Mouse (Mus musculus): ENCODE results near the gene Ifrd1.
"Not testable (repeated sequence)": the region's sequence is repeated elsewhere in the genome, so short reads cannot be mapped to it uniquely, and the experiment has no call there.

Ifrd1 gene

DNA sequence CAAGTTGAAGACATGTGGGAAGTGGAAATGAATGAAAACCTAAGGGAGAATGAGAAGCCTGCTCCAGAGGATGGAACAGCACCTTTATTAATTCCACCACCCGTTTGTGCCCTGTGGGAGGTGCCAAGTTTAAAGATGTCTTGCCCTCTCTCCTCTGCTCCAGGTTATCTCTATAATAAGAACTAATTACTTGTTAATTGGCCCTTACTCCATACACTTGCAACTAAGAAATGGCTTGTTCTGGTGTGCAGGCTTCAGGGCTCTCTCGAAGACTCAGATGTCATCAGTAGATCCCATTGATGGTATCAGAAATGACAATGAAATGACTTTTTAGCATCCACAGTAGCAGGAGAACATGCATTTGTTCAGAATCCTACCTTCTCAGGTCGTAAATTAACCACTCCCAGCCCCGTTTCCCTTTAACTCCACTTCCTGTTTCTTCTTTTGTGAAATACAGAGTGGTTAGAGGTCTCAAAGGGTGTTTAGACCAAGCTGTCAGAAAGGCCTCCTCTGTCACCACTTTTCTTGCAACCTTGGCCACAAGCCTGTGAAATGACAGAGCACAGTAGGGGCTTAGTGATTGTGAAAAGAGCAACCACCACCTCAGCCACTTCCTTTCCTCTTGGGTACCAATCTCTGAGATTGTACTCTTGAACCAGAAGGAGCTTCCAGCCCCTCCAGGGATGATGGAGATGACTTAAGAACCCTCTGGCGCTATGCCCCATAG is at the start of gene Ifrd1:
TSS of gene Ifrd1 (minus strand) at position 51 of the 727 bp plus-strand sequence.
- DNase-seq: no peak

DNA sequence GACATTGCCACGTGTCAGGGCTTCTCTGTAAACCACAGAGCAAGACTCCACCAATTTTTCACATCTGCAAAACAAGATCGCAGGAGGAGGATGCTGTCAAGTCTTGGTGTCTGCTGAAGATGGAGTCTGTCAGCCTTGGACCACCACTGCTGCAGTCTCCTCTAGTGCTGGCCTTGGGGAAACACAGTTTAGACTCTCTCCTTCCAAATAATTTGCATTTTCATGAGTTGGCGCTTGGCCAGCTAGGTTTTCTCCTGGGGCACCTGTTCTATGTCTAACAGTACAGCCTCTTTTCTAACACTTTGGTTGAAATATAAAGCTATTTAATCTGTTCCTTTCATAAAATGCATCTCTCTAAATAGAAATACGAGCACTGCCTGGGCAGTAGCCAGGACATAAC is 38.2 kb upstream of the Ifrd1 start:
- DNase-seq: no peak

DNA sequence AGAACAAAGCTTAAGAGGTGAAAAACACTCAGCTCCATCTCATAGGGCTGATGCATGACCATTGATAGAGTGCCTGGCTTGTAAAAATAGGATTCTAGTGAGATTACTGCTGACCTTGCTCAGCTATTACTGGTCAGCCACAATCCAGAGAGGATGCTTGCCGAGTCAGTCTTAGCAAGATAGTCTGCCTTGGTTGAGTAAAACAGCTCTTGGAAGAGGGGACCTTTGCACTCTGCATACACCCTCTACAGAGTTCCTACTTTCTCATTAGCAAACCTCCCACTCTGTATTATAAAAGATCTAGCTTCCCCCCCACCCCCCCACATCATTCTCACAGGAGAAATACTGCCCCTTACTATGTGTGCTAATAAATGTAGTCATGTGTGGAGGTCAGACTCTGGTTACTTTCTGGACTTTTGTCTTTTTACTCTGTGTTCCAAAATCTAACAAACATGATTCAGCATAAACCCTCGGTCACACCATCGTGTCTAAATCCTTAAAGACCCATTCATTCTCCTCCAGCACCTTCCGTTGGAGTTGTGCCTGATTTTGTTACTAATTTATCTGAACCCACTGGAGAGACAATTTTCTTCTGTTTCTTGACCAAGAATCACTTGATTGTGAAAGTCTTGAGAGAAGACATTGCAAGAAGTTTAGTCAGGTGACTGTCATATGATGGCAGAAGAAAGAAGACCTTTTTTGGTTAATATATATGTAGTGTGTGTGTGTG is 32.5 kb upstream of the Ifrd1 start:
- DNase-seq: no peak

DNA sequence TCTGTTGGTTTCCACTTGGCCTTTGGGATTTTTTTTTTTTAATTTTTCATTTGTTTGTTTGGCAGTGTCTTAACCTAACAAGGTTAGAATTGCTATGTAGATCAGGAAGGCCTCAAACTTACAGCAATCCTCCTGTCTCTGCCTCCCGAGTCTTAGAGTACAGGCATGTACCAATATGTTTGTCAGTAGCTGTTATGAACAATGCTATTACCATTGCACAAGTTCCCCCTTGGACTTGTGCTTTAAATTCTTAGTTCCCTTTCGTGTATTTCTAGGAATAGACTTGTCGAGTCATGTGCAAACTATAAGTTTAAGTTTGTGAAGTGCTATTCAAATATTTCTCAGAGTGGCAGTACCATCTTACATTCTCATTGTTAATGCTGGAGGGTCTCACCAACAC is 29.3 kb upstream of the Ifrd1 start:
- DNase-seq: no peak

DNA sequence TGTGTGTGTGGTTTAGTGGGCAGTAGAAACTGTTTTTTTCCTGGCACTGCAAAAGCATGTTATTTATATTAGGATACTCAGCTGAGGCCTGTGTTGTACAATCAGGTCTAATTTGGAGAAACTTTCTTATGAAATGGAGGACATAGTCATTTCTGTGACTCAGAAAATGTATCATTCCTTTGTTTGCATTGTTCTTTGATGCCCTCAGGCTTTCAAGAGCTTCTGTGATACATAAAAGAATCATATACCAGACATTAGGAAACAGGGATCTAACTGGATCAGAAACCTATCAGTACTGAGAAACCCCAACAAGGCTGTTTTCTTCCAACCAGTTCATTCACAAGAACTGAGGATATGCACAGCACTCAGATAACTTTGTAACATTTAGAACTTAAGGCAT is 26.6 kb upstream of the Ifrd1 start:
- no peak for DNase-seq

DNA sequence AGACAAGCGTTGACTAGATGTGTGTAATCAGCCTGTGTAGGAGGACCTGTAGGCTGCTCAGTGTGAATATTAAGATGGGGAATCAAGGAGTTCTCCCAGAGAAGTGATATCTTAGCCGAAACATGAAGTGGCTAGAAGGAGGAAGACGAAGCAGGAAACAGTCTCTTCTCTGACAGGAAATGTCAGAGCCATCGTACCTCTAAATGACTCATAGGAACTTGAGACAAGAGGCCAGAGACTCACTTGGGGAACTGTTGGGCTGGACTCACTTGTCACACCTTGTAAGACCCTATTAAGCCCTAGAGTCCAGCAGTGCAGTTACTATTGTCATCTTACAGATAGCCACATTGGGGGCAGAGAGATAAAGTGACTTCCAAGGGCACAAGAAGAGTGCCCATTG is 25.0 kb upstream of the Ifrd1 start:
- DNase-seq: no peak

DNA sequence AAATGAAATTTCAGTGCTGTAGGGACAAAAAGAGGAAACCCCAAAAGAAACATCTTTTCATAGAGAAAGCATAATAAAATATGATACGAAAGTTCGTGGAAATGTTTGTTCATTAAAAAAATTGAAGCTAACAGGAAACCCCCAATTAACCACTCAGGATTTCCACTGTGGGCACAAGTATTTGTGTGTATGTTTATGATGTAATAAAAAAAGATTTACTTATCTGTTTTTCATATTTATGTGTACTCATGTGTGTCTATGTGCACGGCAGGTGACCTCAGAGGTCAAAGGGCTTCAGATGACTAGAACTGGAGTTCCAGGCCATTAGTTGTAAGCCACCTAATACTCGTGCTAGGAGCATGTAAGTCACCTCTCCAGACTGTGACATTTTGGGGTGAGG is 24.4 kb upstream of the Ifrd1 start:
- no peak for DNase-seq

DNA sequence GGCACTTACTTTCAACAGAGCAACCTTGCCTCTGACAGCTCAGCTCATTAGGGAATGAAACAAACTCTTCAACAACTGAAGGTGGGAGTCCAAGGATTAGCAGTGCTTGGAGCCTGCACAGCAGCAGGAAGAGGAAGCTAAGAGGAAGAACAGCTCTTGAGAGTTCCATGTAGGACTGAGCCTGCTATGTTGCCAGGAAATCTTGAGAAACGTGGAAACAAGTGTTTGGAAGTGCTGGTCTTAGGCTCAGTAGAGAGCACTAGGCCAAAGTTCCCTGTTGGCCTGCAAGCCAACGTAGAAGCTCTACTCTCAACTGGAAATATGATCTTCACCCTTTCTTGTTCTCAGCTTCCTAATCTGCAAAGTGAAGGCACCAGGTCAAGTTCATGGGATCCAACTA is 20.0 kb upstream of the Ifrd1 start:
- DNase-seq: no peak

DNA sequence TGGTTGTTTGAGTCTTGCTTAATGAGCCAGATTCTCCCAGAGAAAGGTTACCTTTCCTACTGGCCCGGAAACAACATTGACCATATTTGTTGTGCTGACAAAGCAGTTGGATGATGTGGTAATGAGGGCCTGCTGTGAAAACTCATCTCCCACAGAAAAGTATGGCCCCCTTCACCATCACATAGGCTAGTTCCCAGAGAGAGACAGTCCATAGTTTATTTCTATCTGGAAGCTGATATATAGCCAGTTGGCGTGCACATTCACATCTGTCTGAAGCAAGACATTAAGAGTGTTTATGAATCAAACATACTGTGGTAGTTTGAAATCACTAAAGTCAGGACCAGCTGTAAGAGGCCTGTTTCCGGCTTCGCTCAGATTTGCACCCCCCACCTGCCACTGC is 15.4 kb upstream of the Ifrd1 start:
- no peak for DNase-seq

DNA sequence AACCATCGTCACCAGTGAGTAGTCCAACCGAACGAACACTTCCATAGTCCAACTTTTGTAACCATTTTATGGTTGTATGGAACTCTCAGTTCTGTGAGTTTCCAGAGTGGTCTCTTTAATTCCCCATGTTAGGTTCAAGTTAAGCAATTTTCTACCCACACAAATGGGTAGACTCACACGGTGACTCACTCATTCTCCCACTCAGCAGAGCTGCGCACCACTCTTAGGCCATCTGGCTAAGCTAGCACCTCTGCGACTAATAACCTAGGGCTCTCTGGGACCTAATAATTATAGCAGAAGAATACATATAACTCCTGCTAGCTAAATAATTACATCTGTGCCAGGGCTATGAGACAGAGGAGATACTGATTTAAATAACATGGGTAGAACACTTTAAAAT is 14.7 kb upstream of the Ifrd1 start:
- no peak for DNase-seq

DNA sequence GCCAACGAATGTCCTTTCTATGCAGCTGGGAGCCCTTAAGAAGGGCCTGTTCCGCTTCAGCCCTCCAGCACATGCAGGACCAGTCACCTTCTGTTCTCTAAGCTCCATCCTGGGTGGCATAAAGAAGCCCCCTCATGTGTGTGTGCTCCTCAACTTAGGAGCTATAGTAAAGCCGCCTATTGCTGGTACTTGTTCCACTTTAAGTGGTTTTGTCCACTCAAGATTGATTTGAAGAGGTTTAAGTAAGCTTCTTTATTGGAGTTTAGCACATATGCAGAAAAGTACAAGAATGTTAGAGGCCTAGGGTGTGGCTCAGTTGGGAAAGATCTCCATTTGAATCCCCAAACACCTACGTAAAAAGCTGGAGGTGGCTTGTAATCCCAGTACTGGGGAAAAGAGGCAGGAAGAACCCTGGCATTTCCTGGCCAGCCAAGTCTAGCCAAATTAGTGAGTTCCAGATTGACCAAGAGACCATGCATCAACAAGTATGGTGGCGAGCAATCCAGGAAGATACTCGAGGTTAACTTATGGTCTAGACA is 10.2 kb upstream of the Ifrd1 start:
- no peak for DNase-seq

DNA sequence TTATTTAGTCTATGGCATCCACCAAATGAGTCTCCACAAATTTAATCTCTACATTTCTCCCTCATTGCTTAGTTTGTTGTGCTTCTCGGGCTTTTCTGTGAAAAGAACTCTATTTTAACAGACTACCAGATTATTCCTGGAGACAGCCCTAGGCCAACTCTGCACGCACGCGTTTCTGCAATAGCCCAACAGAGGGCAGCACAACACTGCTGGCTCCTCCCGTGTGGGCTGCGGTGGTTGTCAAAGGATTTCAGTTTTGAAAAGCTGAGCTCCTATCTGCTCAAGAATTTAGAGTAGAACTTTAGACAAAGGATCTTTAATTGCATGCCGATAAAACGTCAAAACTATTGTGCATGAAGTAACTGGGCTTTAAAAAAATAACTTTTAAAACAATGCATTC is 8.9 kb upstream of the Ifrd1 start:
- peak; percentile 49 for DNase-seq

DNA sequence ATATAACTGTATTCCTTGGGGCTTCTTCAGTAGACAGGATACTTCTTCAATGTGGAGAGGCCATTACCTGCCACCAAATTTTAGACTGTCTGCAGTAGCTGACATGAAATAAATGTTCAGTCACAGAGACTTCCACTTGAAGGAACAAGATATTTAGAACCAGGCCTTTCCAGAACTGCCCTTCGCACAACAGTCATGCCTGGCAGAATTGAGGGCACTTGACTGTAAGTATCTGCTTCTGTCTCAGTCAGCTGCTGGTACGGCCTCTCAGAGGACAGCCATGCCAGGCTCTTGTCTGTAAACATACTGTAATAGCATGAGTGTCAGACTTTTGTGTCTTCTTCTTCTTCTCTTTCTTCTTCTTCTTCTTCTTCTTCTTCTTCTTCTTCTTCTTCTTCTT is 8.2 kb upstream of the Ifrd1 start:
- DNase-seq: no peak

DNA sequence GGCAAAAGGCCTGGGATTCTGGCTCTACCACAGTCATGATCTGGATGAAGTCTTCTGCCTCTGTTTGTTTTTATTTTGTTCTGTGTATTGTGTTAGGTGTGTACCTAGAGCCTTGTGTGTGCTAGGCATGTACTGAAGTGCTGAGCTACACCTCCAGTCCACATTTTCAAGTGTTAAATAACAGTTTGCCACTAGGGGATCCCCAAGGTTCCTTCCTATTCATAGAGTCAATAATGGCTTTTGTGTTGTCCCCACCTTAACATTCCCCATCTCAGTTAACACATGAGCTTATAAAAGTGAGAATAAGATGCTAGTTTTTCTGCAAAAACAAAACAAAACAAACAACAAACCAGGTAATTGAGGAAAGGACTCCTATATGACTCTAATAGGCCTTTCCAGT is 7.7 kb upstream of the Ifrd1 start:
- DNase-seq: no peak

DNA sequence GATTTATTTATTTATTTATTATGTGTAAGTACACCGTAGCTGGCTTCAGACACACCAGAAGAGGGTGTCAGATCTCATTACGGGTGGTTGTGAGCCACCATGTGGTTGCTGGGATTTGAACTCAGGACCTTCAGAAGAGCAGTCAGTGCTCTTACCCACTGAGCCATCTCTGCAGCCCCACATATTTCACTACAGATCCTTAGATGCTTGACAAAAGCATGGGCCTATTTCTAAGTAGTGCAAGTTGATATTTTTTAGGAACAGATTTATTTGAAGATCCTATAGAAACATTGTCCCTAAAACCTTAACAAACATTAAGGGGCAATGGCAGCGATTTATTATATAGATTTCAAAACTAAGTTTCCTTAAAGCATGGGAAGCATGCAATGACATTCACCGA is 7.0 kb upstream of the Ifrd1 start:
- not testable (repeated sequence) for DNase-seq

DNA sequence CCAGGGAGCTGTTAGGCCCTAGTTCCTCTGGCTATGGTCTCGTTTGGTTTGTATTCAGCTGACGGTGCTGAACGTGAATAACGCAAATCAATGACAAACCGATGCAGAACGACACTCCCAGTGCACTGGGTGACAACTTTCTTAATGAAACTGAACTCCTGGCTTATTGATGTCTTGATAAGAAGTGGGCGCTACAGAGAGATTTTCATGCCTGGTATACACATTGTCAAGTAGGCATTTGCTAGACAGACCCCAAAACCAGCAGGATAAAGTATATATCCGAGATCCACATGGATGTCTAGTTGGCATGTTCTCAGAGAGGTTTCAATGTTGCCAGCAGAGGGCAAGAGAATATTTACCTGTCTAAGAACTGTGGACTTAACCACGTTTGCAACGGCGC is 6.4 kb upstream of the Ifrd1 start:
- no peak for DNase-seq

DNA sequence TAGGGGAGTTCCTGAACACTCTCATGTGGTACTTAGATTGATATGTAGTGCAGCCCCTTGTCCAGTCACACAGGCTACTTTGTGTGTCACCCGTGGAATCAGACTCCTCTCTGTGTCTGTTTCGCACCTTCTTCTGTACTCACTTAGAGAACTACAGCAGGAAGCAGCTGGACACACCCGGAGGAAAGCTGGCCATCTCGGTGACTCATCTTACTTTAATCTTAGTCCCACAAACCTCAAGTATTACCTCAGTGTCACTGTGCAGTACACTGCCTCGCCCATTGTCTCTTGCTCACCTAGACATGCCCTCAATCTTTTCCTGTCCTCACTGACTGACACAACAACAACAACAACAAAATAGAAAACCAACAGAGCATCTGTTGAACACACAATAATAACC is 4.9 kb upstream of the Ifrd1 start:
- no peak for DNase-seq

DNA sequence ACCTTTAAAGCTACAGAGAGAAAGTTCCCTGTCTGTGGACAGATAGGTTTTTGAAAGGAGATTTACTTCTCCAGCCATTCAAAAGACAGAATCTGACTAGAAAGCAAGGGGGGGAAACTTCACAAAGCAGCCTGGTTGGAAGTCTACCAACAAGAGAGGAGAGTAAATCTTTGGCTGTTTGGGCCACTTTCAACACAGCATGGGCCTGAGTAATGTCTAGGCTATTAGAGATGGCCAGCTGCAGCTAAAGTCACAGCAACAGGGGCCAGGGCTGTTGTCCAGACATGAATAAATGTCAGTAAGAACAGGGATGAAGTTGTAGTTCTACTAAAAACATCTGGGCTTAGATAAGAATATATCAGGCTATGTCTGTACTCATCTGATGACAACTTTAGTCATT is 2.0 kb upstream of the Ifrd1 start:
- DNase-seq: no peak

DNA sequence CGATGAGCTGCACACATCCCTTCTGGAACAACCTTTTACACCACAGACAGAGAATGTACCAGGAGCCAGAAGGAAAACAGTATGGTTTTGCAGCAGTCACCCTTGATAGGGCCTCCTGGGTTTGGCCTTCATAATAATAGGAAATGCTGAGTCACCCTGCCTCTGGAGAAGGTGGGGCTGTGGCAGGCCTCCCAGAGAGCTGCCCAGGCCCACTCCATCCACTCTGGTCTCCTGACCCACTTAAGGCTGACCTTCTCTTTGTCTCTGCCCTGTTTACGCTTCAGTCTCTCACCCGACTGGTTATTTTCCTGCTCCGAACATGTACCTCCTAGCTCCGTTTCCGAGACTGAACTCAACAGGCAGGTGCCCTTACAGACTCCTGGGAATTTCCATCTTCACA is 328 bp downstream of the Ifrd1 start:
- no peak for DNase-seq

DNA sequence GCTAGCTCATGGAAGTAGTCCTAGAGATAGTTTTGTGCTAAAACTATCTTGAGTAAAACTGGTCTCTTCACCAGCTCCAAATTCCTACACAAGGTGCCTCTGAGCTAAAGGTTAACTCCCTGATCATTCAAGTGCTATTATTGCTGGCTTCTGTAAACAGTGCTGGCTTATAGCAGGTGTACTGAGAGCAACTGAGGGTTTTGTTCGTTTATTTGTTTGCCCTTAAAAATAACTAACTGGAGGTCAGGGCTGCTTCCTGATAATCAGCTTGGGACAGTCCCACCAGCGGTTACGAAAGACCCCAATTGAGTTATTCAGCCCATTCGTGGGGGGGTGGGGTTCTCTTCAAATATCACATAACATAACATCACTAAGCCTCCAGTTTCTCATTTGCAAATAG is 920 bp downstream of the Ifrd1 start:
- no peak for DNase-seq

DNA sequence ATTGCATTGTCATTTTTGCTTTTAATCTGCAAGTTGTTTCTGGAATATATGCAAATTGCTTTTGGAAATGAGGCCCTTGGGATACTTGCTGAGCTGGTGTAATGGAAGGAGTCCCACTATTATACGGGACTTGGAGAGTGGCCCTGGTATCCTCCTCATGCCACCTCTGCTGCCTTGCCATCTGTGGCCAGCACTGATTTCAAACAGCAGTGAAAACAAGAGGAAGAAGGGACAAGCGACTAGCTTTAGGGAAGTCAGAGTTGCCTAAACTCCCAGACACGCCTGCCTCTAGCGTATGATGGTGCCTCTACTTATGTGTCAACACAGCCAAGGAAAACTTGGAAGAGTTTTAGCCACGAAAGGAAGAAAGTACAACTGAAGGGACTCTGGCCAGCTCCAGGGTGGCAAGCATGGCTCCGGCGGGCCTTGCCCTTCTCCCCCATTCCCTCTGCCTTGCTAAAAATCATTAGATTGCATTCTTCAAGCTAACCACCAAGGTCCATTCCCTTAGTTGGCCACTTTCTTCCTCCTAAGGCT is 2.8 kb downstream of the Ifrd1 start:
- no peak for DNase-seq

DNA sequence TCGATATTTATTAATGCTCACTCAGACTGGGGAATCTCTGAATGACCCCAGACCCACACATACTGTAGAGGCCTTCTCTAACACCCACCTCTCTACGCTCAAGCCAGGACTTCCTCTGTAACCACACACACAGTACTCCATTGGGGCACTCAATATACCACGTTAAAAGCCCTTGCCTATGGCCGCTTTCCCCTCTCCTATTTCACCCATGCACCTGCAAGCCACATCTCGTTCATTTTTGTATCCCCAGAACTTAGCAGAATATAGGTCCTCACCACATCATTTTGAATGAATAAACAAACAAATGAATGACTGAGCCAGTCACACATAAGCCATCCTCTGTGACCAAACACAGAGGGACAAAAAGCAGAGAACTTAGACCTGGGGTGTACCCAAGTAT is 3.4 kb downstream of the Ifrd1 start:
- no peak for DNase-seq

DNA sequence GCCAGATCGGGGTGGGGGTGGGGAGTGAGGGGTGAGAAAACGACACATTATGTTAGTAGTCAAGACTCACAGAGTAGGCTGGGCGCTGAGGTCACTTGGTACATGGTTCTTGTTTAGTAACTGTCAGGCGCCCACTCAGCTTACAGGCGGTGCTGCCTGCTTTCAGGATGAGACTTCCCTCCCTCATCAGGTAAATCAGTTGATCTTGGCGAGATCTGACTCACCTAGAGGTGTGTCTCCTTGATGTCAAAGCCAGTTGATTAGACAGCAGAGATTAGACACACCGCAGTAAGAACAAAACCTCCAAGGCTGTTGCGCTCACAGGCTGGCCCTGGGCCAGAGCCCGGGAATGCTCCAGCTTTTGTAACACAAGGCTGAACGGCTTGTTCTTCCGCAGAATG is 4.5 kb downstream of the Ifrd1 start:
- peak; percentile 15 for DNase-seq

DNA sequence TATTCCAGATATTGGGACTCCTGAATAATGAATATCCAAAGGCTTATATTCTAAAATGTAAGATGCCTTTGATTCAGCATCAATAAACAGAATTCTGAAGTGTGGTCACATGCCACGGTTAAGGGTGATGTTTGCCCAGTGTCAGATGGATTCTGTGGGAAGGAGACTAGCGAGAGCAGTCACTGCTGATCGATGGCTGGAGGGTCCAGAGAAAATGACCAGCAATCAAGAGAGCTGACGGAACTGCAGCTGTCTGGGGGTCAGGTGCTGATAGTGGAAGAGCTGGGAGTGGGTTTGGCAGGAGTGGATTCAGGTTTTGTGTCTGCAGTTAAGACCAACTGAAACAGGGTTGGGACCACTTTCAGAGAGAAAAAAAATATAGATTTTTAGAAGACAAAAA is 5.1 kb downstream of the Ifrd1 start:
- no peak for DNase-seq
